Mouse (Mus musculus) heart, embryonic 15.5 days (tissue): ENCODE data around the gene Mphosph9. TPM values are rescaled to one million over a fixed set of nuclear protein-coding genes. Genes with fewer than 3 reads are reported as not detected.

Experiments
- ATAC-seq: fragments of 200-750 bp; cut with Nextera tagmentation; replicated peaks from 2 replicates; pipeline ENCODE4 v1.8.0; 2017; ENCODE audit warnings: low read depth, moderate TSS enrichment; ENCODE audit not compliant: insufficient number of reproducible peaks, insufficient read depth, low FRiP score
- H3K27ac ChIP-seq: fragments of 300-500 bp; sonication (generic); 2 replicates; pipeline ENCODE4 v1.5.1; 2015; ENCODE audit warnings: mild to moderate bottlenecking, inconsistent platforms
- H3K27me3 ChIP-seq: fragments of 300-500 bp; sonication (generic); 2 replicates; pipeline ENCODE4 v1.6.1; 2015; ENCODE audit warnings: inconsistent platforms
- H3K36me3 ChIP-seq: fragments of 300-500 bp; sonication (generic); 2 replicates; pipeline ENCODE4 v1.6.1; 2015; ENCODE audit warnings: mild to moderate bottlenecking, inconsistent platforms
- H3K4me1 ChIP-seq: fragments of 300-500 bp; sonication (generic); replicated peaks from 2 replicates; pipeline ENCODE4 v1.6.1; 2015; ENCODE audit warnings: inconsistent platforms
- H3K4me2 ChIP-seq: fragments of 300-500 bp; sonication (generic); 2 replicates; pipeline ENCODE4 v1.6.1; 2015; ENCODE audit warnings: inconsistent platforms, mild to moderate bottlenecking, moderate library complexity
- H3K4me3 ChIP-seq: fragments of 300-500 bp; sonication (generic); 2 replicates; pipeline ENCODE4 v1.5.1; 2015; ENCODE audit warnings: mild to moderate bottlenecking, inconsistent platforms
- H3K9ac ChIP-seq: fragments of 300-500 bp; sonication (generic); 2 replicates; pipeline ENCODE4 v1.6.1; 2015; ENCODE audit warnings: mild to moderate bottlenecking, inconsistent platforms
- H3K9me3 ChIP-seq: fragments of 300-500 bp; sonication (generic); replicated peaks from 2 replicates; pipeline ENCODE4 v1.6.1; 2016; ENCODE audit warnings: inconsistent platforms
- WGBS: fragments of 180-500 bp; shearing (Covaris S2); methylation state at CpG from one replicate; pipeline ENCODE4 v1.1.7; 2015; ENCODE audit warnings: mixed read lengths; 5-methylcytosine and 5-hydroxymethylcytosine counted together
- polyA plus RNA-seq: library from polyadenylated mRNA; unstranded; fragments of >200 nt; fragmentation: Nextera tagmentation; extraction: Ambion mirVana; gene quantifications from 2 replicates; pipeline ENCODE4 v1.2.1, GENCODE M21; 2015

Gene Mphosph9
- polyA plus RNA-seq, 1 experiment from 2014 or later = 10.2 TPM

GRCm38 (mm10) chr5:124211234-124211633 lies 116.5 kb downstream of the Mphosph9 start:
- 60% methylated on average over 8 of the region's 8 CpGs for WGBS
- Histone ChIP-seq H3K9me3 (no peaks in the 10 kb centered on the region), H3K4me1 (peaks cover 93% of the 10 kb centered on the region), H3K27me3 (no peaks in the 10 kb centered on the region), H3K36me3 (peaks cover 8% of the 10 kb centered on the region; the same call in 1 of the 2 replicates), H3K27ac (peak overlapping the region; percentile 77), H3K9ac (no peak overlapping the region), H3K4me3 (no peak overlapping the region), H3K4me2 (no peak overlapping the region)
- ATAC-seq = no peak

- ATAC-seq = no peak
- H3K27me3 ChIP-seq = no peaks in the 10 kb centered on the region
- H3K4me1 ChIP-seq = peaks cover 93% of the 10 kb centered on the region
- whole genome bisulfite sequencing = 64% methylated on average over 18 of the region's 18 CpGs
- H3K9me3 ChIP-seq = no peaks in the 10 kb centered on the region
- H3K4me3 ChIP-seq = no peak overlapping the region
- H3K27ac ChIP-seq = peak overlapping the region; percentile 77
- H3K4me2 ChIP-seq = no peak overlapping the region
- H3K36me3 ChIP-seq = 0 out of 2 replicates have a peak, but pooled peaks cover 4% of the 10 kb centered on the region
- H3K9ac ChIP-seq = no peak overlapping the region
Observed at GRCm38 (mm10) chr5:124210281-124211016, 117.3 kb downstream of the Mphosph9 start.

GRCm38 (mm10) chr5:124209850-124210249 lies 117.9 kb downstream of the Mphosph9 start:
- H3K9me3 ChIP-seq = no peaks in the 10 kb centered on the region
- no peaks in the 10 kb centered on the region for H3K36me3 ChIP-seq
- H3K4me1 ChIP-seq = peaks cover 93% of the 10 kb centered on the region
- peak overlapping the region; percentile 77 for H3K27ac ChIP-seq
- ATAC-seq = no peak
- no peak overlapping the region for H3K4me3 ChIP-seq
- 32% methylated on average over 6 of the region's 6 CpGs for WGBS
- H3K4me2 ChIP-seq = no peak overlapping the region
- no peaks in the 10 kb centered on the region for H3K27me3 ChIP-seq
- no peak overlapping the region for H3K9ac ChIP-seq

GRCm38 (mm10) chr5:124208030-124208429 lies 119.7 kb downstream of the Mphosph9 start:
- no peak for ATAC-seq
- Histone ChIP-seq H3K4me2 (no peak overlapping the region), H3K36me3 (no peaks in the 10 kb centered on the region), H3K4me1 (peaks cover 90% of the 10 kb centered on the region), H3K9ac (peak overlapping the region; percentile 17; the same call in 1 of the 2 replicates), H3K27me3 (no peaks in the 10 kb centered on the region), H3K27ac (peak overlapping the region; percentile 98), H3K9me3 (no peaks in the 10 kb centered on the region), H3K4me3 (no peak overlapping the region)
- WGBS = 65% methylated on average over 8 of the region's 8 CpGs

GRCm38 (mm10) chr5:124206481-124207038 lies 121.2 kb downstream of the Mphosph9 start:
- ATAC-seq = peak; percentile 70
- H3K4me3 ChIP-seq = no peak overlapping the region
- no peaks in the 10 kb centered on the region for H3K9me3 ChIP-seq
- H3K4me1 ChIP-seq = peaks cover 93% of the 10 kb centered on the region
- H3K36me3 ChIP-seq = no peaks in the 10 kb centered on the region
- H3K9ac ChIP-seq = peak overlapping the region; percentile 30; the same call in 1 of the 2 replicates
- no peaks in the 10 kb centered on the region for H3K27me3 ChIP-seq
- WGBS = 17% methylated on average over 13 of the region's 13 CpGs
- peak overlapping the region; percentile 98 for H3K27ac ChIP-seq
- peak overlapping the region; percentile 12 for H3K4me2 ChIP-seq

- Histone ChIP-seq H3K36me3 (no peaks in the 10 kb centered on the region), H3K27ac (peak overlapping the region; percentile 98), H3K9ac (0 out of 2 replicates have a peak overlapping the region, but pooled peaks have one; percentile 30), H3K27me3 (no peaks in the 10 kb centered on the region), H3K9me3 (no peaks in the 10 kb centered on the region), H3K4me1 (peaks cover 89% of the 10 kb centered on the region), H3K4me3 (no peak overlapping the region), H3K4me2 (peak overlapping the region; percentile 11)
- 24% methylated on average over 5 of the region's 5 CpGs for WGBS
- ATAC-seq = no peak
Observed at GRCm38 (mm10) chr5:124205809-124206380, 121.9 kb downstream of the Mphosph9 start.

- Histone ChIP-seq H3K4me1 (peaks cover 89% of the 10 kb centered on the region), H3K4me3 (no peak overlapping the region), H3K27me3 (no peaks in the 10 kb centered on the region), H3K9me3 (no peaks in the 10 kb centered on the region), H3K36me3 (no peaks in the 10 kb centered on the region), H3K4me2 (no peak overlapping the region), H3K27ac (peak overlapping the region; percentile 98), H3K9ac (no peak overlapping the region)
- 79% methylated on average over 9 of the region's 9 CpGs for WGBS
- ATAC-seq = no peak
Observed at GRCm38 (mm10) chr5:124205211-124205610, 122.6 kb downstream of the Mphosph9 start.

- peaks cover 89% of the 10 kb centered on the region for H3K4me1 ChIP-seq
- H3K9ac ChIP-seq = no peak overlapping the region
- WGBS = 37% methylated on average over 9 of the region's 9 CpGs
- H3K9me3 ChIP-seq = no peaks in the 10 kb centered on the region
- no peak overlapping the region for H3K4me3 ChIP-seq
- peak overlapping the region; percentile 98 for H3K27ac ChIP-seq
- H3K4me2 ChIP-seq = no peak overlapping the region
- no peaks in the 10 kb centered on the region for H3K27me3 ChIP-seq
- no peak; the same call in 1 of the 2 replicates for ATAC-seq
- no peaks in the 10 kb centered on the region for H3K36me3 ChIP-seq
Observed at GRCm38 (mm10) chr5:124204127-124204794, 123.5 kb downstream of the Mphosph9 start.

- Histone ChIP-seq H3K36me3 (no peaks in the 10 kb centered on the region), H3K27me3 (no peaks in the 10 kb centered on the region), H3K27ac (peak overlapping the region; percentile 59), H3K9me3 (no peaks in the 10 kb centered on the region), H3K9ac (no peak overlapping the region), H3K4me3 (no peak overlapping the region), H3K4me1 (peaks cover 92% of the 10 kb centered on the region), H3K4me2 (no peak overlapping the region)
- 73% methylated on average over 4 of the region's 4 CpGs for WGBS
- no peak for ATAC-seq
Observed at GRCm38 (mm10) chr5:124203251-124203650, 124.5 kb downstream of the Mphosph9 start.

GRCm38 (mm10) chr5:124202071-124202470 lies 125.7 kb downstream of the Mphosph9 start:
- Histone ChIP-seq H3K36me3 (no peaks in the 10 kb centered on the region), H3K4me3 (no peak overlapping the region), H3K27me3 (no peaks in the 10 kb centered on the region), H3K9ac (0 out of 2 replicates have a peak overlapping the region, but pooled peaks have one; percentile 5), H3K27ac (peak overlapping the region; percentile 62), H3K4me1 (peaks cover 91% of the 10 kb centered on the region), H3K9me3 (no peaks in the 10 kb centered on the region), H3K4me2 (no peak overlapping the region)
- ATAC-seq = no peak
- 37% methylated on average over 4 of the region's 4 CpGs for WGBS

- WGBS = 72% methylated on average over 2 of the region's 2 CpGs
- H3K27me3 ChIP-seq = no peaks in the 10 kb centered on the region
- no peak for ATAC-seq
- H3K36me3 ChIP-seq = no peaks in the 10 kb centered on the region
- H3K4me2 ChIP-seq = no peak overlapping the region
- H3K9ac ChIP-seq = peak overlapping the region; percentile 5; the same call in 1 of the 2 replicates
- no peaks in the 10 kb centered on the region for H3K9me3 ChIP-seq
- H3K27ac ChIP-seq = peak overlapping the region; percentile 62
- H3K4me3 ChIP-seq = no peak overlapping the region
- H3K4me1 ChIP-seq = peaks cover 91% of the 10 kb centered on the region
Observed at GRCm38 (mm10) chr5:124201564-124201963, 126.2 kb downstream of the Mphosph9 start.
